Mouse (Mus musculus): ENCODE measurements at regions not wholly inside any gene's neighbourhood (a gene's known extent, or its start where the extent isn't known, plus 50 kb on each side); places are given as distances from the start of the nearest gene placed in this dataset.

- peak; percentile 92 for ATAC-seq
These were observed 146.8 kb upstream of the Med13l start for GRCm38 (mm10) chr5:118413428-118414282.

GRCm38 (mm10) chr5:118419344-118420037 lies 141.0 kb upstream of the Med13l start:
- no peaks in the 10 kb centered on the region for H3K9me3 ChIP-seq (replicated peaks)
- peak overlapping the region; percentile 92 for H3K27ac ChIP-seq
- H3K36me3 ChIP-seq, result no peaks in the 10 kb centered on the region
- H3K9ac ChIP-seq, result peak overlapping the region; percentile 48
- ATAC-seq, result peak; percentile 97
- peaks cover 36% of the 10 kb centered on the region for H3K27me3 ChIP-seq (replicated peaks)
- WGBS (ENCODE audit: insufficient replicate concordance), result 61% methylated on average over 7 of the region's 7 CpGs
- H3K4me2 ChIP-seq, result peak overlapping the region; percentile 60
- peaks cover 37% of the 10 kb centered on the region for H3K4me1 ChIP-seq
- peak overlapping the region; percentile 22 for H3K4me3 ChIP-seq

More at GRCm38 (mm10) chr5:118413428-118414282, 146.8 kb upstream of the Med13l start:
- Histone ChIP-seq H3K4me3 (no peak overlapping the region), H3K4me1 (peaks cover 14% of the 10 kb centered on the region), H3K27ac (no peak overlapping the region), H3K9me3 (replicated peaks) (no peaks in the 10 kb centered on the region), H3K36me3 (no peaks in the 10 kb centered on the region), H3K4me2 (no peak overlapping the region), H3K9ac (no peak overlapping the region), H3K27me3 (replicated peaks) (peaks cover 21% of the 10 kb centered on the region)
- 58% methylated on average over 13 of the region's 13 CpGs for WGBS (ENCODE audit: insufficient replicate concordance)

GRCm38 (mm10) chr5:118421884-118422821 lies 138.3 kb upstream of the Med13l start:
- 50% methylated on average over 32 of the region's 32 CpGs for WGBS (ENCODE audit: insufficient replicate concordance)

GRCm38 (mm10) chr5:118424177-118424576 lies 136.3 kb upstream of the Med13l start:
- Histone ChIP-seq H3K9me3 (replicated peaks) (no peaks in the 10 kb centered on the region), H3K4me1 (peaks cover 34% of the 10 kb centered on the region), H3K36me3 (no peaks in the 10 kb centered on the region), H3K27me3 (replicated peaks) (peaks cover 78% of the 10 kb centered on the region), H3K9ac (no peak overlapping the region), H3K4me2 (no peak overlapping the region), H3K27ac (no peak overlapping the region), H3K4me3 (no peak overlapping the region)
- WGBS (ENCODE audit: insufficient replicate concordance), result 47% methylated on average over 3 of the region's 3 CpGs
- no peak for ATAC-seq

More at GRCm38 (mm10) chr5:118421884-118422821, 138.3 kb upstream of the Med13l start:
- Histone ChIP-seq H3K4me1 (peaks cover 37% of the 10 kb centered on the region), H3K27ac (no peak overlapping the region), H3K36me3 (no peaks in the 10 kb centered on the region), H3K9me3 (replicated peaks) (no peaks in the 10 kb centered on the region), H3K9ac (0 out of 2 replicates have a peak overlapping the region, but pooled peaks have one; percentile 9), H3K4me2 (no peak overlapping the region), H3K4me3 (no peak overlapping the region), H3K27me3 (replicated peaks) (peaks cover 59% of the 10 kb centered on the region)
- no peak for ATAC-seq

- Histone ChIP-seq H3K36me3 (no peaks in the 10 kb centered on the region), H3K9me3 (replicated peaks) (no peaks in the 10 kb centered on the region), H3K27me3 (replicated peaks) (peaks cover 86% of the 10 kb centered on the region), H3K4me2 (no peak overlapping the region), H3K4me3 (no peak overlapping the region), H3K27ac (0 out of 2 replicates have a peak overlapping the region, but pooled peaks have one; percentile 21), H3K4me1 (peaks cover 26% of the 10 kb centered on the region), H3K9ac (no peak overlapping the region)
- no peak for ATAC-seq
- 42% methylated on average over 9 of the region's 9 CpGs for WGBS (ENCODE audit: insufficient replicate concordance)
These were observed 135.5 kb upstream of the Med13l start for GRCm38 (mm10) chr5:118424764-118425568.

GRCm38 (mm10) chr5:118426673-118427072 lies 133.8 kb upstream of the Med13l start:
- no peaks in the 10 kb centered on the region for H3K36me3 ChIP-seq
- H3K4me1 ChIP-seq, result peaks cover 15% of the 10 kb centered on the region
- peaks cover 92% of the 10 kb centered on the region for H3K27me3 ChIP-seq (replicated peaks)
- no peak overlapping the region for H3K27ac ChIP-seq
- no peak overlapping the region for H3K4me3 ChIP-seq
- H3K4me2 ChIP-seq, result no peak overlapping the region
- 36% methylated on average over 5 of the region's 5 CpGs for WGBS (ENCODE audit: insufficient replicate concordance)
- no peaks in the 10 kb centered on the region for H3K9me3 ChIP-seq (replicated peaks)
- ATAC-seq, result no peak
- H3K9ac ChIP-seq, result no peak overlapping the region

- Histone ChIP-seq H3K9me3 (replicated peaks) (no peaks in the 10 kb centered on the region), H3K4me3 (no peak overlapping the region), H3K36me3 (no peaks in the 10 kb centered on the region), H3K9ac (no peak overlapping the region), H3K27ac (no peak overlapping the region), H3K4me2 (no peak overlapping the region), H3K4me1 (peaks cover 7% of the 10 kb centered on the region; the same call in 1 of the 2 replicates), H3K27me3 (replicated peaks) (peaks cover 83% of the 10 kb centered on the region)
- ATAC-seq, result no peak
- WGBS (ENCODE audit: insufficient replicate concordance), result 54% methylated on average over 18 of the region's 18 CpGs
These were observed 132.0 kb upstream of the Med13l start for GRCm38 (mm10) chr5:118428323-118429095.

GRCm38 (mm10) chr5:118433599-118433998 lies 126.9 kb upstream of the Med13l start:
- Histone ChIP-seq H3K36me3 (no peaks in the 10 kb centered on the region), H3K4me1 (peaks cover 21% of the 10 kb centered on the region), H3K9ac (no peak overlapping the region), H3K9me3 (replicated peaks) (no peaks in the 10 kb centered on the region), H3K27me3 (replicated peaks) (peaks cover 82% of the 10 kb centered on the region), H3K4me2 (no peak overlapping the region), H3K4me3 (no peak overlapping the region), H3K27ac (no peak overlapping the region)
- 59% methylated on average over 4 of the region's 4 CpGs for WGBS (ENCODE audit: insufficient replicate concordance)
- ATAC-seq, result no peak

GRCm38 (mm10) chr5:118434718-118435555 lies 125.5 kb upstream of the Med13l start:
- WGBS (ENCODE audit: insufficient replicate concordance), result 47% methylated on average over 20 of the region's 20 CpGs
- Histone ChIP-seq H3K36me3 (no peaks in the 10 kb centered on the region), H3K27me3 (replicated peaks) (peaks cover 80% of the 10 kb centered on the region), H3K27ac (no peak overlapping the region), H3K9me3 (replicated peaks) (no peaks in the 10 kb centered on the region), H3K9ac (no peak overlapping the region), H3K4me3 (no peak overlapping the region), H3K4me1 (peaks cover 21% of the 10 kb centered on the region), H3K4me2 (no peak overlapping the region)
- ATAC-seq, result no peak

GRCm38 (mm10) chr5:118435556-118435950 lies 124.9 kb upstream of the Med13l start:
- no peaks in the 10 kb centered on the region for H3K9me3 ChIP-seq (replicated peaks)
- no peak overlapping the region for H3K4me2 ChIP-seq
- H3K4me3 ChIP-seq, result no peak overlapping the region
- no peak for ATAC-seq
- 37% methylated on average over 7 of the region's 7 CpGs for WGBS (ENCODE audit: insufficient replicate concordance)
- no peaks in the 10 kb centered on the region for H3K36me3 ChIP-seq
- H3K27me3 ChIP-seq (replicated peaks), result peaks cover 77% of the 10 kb centered on the region
- H3K27ac ChIP-seq, result no peak overlapping the region
- H3K4me1 ChIP-seq, result peaks cover 21% of the 10 kb centered on the region
- H3K9ac ChIP-seq, result no peak overlapping the region

Data from liver, embryonic 12.5 days (tissue).